Mouse (Mus musculus) thymus, adult 2 months (tissue): Measurements from ENCODE around the gene Tm2d1.

Experiments
- CTCF ChIP-seq: fragments of 200-500 bp; IDR thresholded peaks from 2 replicates; pipeline ENCODE4 v1.5.1; 2012; ENCODE audit warnings: mild to moderate bottlenecking, control low read depth, low read length, moderate library complexity, borderline replicate concordance; ENCODE audit not compliant: control insufficient read depth, poor library complexity, insufficient read depth; ENCODE audit errors: extremely low read depth
- POLR2A ChIP-seq: fragments of 200-500 bp; IDR thresholded peaks from 2 replicates; pipeline ENCODE4 v1.6.1; 2012; ENCODE audit warnings: mild to moderate bottlenecking, low read length, control low read depth, moderate library complexity; ENCODE audit not compliant: control insufficient read depth, poor library complexity, insufficient read depth; ENCODE audit errors: extremely low read depth

DNA sequence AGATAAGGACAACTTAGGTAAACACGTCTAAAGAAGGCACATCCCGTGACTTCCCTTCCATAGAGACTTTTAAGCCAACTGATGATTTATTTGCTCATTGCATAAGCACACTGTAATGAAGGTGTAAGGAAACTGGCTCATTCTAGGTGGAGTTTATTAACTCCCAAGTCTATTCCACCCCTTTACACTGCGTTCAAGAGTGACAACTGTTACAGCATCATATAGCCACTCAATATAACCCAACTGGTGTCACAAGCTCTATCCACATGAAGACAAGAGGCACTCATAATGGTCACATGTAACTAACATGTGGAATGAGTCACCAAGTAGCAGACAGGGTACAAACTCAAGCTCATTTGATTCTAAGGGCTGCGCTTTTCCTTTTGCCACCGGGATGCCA is 34.5 kb downstream of the Tm2d1 start:
- TF ChIP-seq CTCF = no peak
- no peak for TF ChIP-seq POLR2A
